Mouse (Mus musculus): ENCODE data around the gene Lhx1. TPM values are rescaled to one million over a fixed set of nuclear protein-coding genes. Genes with fewer than 3 reads are reported as not detected.

Lhx1 gene
- total RNA-seq, 1 experiment from 2014 or later, result 5.1 TPM

DNA sequence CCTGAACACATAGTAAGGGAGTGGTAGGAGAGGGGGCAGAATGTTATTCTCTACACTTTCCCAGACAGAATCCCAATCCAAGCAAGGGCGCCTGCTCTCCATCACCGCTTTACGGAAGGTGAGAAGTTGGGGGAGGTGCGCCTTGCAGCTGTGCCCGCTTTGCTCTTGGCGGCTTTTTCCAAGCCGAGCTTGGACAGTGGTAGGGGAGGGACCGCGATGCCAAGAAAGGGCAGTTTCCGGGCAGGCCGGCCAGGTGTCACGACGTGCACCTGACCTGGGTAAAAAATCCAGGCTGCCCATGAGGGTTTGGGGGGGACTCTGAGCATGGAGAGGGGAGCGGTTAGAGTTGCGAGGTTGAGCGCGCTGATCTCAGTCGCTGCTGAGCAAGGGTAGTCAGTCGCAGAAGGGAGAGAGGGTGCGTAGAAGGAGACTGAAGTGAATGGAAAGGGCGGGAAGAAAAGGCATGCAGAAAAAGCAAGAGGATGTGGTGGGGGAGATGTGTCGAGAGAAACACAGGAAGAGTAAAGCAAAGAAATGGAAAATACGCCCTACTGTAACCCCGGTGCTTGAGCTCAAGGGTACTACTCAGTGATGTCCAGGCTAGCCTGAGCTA, 3.9 kb upstream of the Lhx1 start:
- ATAC-seq (ENCODE audit: extremely low read depth, insufficient number of reproducible peaks, low FRiP score, poor library complexity, severe bottlenecking), result no peak

DNA sequence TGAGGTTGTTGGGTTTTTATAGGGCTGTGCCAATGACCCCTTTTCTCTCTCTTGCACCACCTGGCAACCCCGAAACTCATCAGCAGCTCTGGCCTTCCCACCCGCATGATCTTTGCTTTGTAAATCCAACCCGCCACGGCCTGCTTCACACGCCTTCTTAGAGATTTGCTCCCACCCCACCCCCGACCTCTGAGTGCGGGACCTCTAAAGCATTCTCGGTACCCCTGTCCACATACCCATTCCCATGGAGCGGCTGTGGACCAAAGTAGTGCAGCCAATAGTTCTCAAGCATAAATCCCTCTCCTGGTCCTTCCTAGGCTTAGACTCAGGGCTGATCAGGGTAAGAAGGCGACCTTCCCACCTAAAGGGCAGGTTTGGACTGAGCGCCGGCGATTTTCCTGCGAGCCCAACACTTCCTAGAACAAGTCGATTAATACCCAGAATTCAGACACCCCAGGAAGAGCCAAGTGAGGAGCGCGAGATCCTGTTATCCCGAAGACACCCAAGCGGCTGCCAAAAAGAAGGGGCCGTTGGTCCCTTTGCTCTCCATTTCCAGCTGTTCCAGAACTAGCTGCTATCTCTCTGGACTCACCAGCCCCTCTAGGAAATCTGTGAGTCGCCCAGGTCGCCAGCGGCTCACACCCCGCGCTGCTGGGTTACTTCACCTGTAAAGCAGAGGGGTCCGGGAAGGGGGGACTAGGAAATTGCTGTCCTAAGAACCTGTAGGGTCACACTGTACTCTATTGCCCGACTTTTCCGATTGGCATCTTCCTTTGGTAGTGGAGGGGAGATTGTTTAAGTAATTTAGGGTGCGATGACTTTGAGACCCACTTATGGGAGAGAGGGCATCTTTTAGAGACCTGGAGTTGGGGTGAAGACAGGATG, 1.9 kb upstream of the Lhx1 start:
- no peak for ATAC-seq (ENCODE audit: extremely low read depth, insufficient number of reproducible peaks, low FRiP score, poor library complexity, severe bottlenecking)

DNA sequence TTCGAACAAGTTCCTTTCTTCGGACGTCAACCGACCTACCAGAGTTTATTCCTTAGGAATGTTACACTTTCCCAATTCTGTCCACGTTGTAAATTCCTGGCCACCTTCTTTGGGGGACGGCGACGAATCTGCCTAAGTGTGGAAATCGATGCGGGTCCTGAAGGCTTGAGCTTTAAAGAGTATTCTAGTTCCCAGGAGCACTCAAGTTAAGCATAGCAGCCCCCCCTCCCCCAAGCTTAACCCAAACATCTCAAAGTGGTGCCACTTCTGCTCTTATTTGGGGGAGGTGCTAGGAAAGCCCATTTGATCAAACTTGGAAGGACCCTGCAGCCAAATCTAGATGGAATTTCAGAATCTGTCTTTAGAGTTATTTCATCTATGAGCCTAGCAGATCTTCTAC, 1.1 kb upstream of the Lhx1 start:
- no peak for ATAC-seq (ENCODE audit: extremely low read depth, insufficient number of reproducible peaks, low FRiP score, poor library complexity, severe bottlenecking)

DNA sequence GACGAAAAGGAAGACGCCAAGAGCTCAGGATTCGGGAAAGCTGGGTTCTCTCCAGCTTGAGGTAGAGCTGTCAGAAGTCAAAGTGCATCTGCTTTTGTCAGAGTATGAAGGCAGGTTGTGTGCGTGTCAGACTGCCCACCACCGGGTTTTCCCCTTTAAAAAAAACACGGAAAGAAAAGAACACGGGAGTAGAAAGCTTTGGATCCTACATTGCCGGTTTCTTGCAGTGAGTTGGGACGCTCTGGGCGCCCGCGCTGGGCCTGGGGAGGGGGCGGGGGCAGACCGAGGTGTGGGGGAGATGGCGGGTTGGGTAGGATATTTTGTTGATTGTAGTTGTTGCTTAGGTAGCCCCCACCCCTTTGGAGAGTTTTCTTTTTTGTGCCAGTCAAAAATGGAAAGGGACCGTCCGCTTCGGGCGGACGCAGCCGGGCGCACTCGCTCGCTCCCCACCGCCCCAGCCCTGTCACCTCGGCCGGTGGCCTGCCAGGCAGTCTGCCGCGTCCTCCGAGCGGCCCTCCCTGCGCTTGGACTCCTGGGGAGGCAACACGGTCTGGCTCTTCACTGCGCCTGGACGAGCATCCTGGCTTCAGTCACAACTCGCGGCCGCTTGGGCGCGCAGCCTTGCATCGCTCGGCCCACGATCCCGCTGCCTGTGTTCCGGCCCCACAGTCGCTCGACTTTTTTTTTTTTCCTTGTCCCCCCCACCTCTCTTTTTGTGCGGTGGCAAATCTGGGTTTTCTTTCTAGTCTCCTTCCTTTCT, 644 bp downstream of the Lhx1 start:
- no peak for ATAC-seq (ENCODE audit: extremely low read depth, insufficient number of reproducible peaks, low FRiP score, poor library complexity, severe bottlenecking)

DNA sequence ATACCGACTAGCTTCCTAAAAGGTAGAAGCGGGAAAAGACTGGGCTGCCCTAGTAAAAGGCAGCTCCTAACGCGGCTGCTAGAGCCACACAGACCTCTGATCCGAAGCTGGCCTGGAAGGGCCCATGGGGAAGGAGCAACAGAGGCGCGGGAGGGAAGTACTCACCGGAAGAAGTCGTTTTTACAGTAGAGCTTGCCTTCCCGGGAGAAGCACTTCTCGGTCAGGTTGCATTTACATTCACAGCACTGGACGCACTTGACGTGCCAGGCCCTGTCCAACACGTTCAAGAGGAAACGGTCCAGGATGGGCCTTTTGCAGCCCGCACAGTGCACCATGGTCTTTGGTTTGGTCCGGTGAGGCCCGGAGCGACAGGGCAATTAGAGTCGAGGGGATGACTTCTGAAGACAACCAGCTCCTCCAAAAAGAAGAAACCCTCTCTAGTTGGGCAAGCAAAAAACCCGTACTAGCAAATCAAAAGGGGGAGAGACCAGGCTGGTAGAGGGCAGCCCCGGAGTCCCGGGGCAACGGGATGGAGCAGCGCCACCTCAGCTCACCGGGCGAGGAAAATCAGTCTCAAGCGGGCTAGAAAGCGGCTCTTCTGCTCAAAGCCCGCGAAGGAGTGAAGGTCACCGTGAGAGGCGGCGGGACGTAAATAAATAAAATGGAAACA, 1.4 kb downstream of the Lhx1 start:
- ATAC-seq (ENCODE audit: extremely low read depth, insufficient number of reproducible peaks, low FRiP score, poor library complexity, severe bottlenecking), result no peak

DNA sequence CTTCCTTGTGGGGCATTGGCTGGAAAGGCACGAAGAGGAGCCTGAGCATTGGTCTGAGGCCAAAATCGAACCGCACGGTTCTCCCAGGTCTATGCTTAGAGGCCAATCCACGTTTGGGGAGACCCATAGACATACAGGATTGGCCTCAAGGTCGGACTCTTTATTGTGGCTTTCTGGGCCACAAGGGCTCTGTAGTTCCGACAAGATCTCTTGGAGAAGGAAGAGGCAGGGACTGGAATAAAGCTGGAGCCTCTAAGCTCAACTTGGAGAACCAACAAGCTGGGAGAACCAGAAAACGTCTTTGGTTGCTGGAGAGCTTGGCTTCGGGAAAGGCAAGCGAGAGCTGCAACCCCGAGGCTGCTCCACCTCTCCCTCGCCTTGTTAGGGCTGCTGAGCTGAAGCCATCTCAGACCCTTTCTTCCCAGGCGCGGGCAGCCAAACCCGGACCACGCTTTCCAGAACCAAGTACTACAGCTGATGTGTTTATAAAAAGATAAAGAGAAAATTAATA, 2.0 kb downstream of the Lhx1 start:
- no peak for ATAC-seq (ENCODE audit: extremely low read depth, insufficient number of reproducible peaks, low FRiP score, poor library complexity, severe bottlenecking)

DNA sequence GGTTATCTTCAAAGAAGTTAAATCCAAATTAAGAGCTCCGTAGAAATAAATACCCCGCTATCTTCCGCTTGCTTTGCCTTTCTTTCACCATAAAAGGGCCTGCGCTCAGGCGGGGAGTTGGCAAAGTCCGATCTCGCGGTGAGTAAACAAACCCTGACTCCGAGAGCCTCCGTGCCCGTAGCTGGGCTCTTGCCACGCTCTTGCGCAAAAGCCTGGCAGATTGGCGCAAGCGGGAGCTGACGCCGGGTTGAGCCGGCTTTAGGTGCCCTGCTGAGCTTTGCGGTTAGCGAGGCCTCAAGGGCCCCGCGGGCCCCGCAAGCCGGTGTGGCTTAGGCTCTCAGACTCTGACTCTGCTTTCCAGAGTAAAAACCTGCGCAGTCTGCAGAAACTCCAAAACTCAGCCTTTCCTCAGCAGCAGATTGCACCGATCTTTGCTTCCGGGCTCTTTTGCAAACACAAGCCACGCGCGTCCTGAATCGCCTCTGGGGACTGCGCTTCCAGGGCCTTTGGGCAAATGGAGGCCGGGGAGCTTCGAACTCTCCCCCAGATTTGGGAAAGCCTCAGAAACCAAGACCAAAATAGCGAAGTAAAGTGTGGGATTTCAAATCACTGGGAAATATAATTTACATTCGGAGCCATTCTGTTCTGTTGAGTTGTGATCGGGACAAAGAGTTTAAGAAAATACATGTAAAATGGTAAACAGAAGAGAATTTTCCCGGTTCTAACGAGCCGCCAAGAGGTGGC, 2.6 kb downstream of the Lhx1 start:
- ATAC-seq (ENCODE audit: extremely low read depth, insufficient number of reproducible peaks, low FRiP score, poor library complexity, severe bottlenecking), result peak; percentile 47; the same call in 1 of the 2 replicates

DNA sequence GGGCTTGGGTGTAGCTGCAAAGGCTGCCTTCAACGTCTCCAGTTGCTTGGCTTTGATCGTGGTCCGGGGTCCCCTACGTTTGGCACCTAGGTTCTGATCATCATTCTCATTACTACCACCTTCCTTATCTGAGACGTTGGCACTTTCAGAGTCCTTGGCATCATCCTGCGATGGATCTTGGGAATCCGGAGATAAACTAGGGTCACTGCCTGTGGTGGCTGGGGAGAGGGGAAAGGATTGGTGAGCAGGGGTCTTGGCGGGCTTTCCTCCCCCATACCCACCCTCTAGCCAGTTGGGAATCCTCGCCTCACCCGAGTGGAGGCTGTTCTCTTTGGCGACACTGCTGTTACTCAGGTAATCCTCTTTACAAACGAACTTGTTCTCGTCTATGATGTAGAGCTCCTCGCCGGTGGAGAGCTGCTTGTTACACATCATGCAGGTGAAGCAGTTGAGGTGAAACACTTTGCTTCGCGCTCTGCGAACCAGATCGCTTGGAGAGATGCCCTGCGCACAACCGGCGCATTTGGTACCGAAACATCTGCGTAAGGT, 3.5 kb downstream of the Lhx1 start:
- ATAC-seq (ENCODE audit: extremely low read depth, insufficient number of reproducible peaks, low FRiP score, poor library complexity, severe bottlenecking), result no peak

DNA sequence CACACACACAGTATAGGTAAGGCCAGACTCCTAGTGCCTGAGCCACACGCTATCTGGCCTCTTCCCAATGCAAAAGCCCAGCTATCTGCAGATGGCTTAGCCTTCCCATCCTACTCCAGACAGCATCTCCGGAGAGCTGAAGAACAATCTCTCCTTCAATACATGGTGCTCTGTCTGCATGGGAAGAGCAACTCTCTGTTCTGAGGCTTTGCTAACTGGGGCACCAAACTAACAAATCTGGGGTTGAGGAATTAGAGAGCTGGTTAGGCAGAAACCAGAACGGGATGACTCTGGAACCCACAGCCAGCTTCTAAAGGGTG, 4.3 kb downstream of the Lhx1 start:
- no peak for ATAC-seq (ENCODE audit: extremely low read depth, insufficient number of reproducible peaks, low FRiP score, poor library complexity, severe bottlenecking)

DNA sequence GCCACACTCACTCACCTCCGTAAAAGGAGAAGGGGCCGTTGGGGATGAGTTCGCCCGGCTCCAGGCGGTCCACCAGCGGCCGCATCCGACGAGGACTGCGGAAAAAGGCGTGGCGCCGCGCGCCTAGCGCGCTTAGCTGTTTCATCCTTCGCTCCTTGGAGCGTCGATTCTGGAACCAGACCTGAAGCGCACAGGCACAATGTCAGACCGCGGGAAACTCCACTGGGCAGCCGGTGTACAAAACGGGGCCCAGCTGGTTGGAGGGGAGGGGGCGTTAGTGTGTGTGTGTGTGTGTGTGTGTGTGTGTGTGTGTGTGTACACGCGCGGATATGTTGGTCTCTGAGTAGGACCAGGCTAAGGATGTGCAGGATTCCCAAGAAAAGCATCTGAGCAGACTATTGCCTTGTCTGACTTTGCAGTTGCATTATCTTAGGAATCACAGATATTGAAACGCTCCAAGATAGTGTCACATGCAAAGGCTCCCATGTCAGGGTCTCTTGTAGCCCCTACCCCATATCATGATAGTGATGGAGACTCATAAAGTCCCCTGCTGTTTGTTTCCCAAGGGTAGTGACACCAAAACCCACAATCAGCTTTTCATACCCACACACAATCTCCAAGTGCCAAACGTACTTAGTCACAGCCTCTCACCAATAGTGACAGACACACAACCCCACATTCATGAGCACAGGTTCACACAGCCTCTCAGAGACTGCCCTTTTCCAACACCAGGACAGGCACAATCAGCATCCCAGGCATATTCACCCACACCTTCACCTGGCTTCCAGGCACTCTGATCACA, 4.9 kb downstream of the Lhx1 start:
- no peak for ATAC-seq (ENCODE audit: extremely low read depth, insufficient number of reproducible peaks, low FRiP score, poor library complexity, severe bottlenecking)

DNA sequence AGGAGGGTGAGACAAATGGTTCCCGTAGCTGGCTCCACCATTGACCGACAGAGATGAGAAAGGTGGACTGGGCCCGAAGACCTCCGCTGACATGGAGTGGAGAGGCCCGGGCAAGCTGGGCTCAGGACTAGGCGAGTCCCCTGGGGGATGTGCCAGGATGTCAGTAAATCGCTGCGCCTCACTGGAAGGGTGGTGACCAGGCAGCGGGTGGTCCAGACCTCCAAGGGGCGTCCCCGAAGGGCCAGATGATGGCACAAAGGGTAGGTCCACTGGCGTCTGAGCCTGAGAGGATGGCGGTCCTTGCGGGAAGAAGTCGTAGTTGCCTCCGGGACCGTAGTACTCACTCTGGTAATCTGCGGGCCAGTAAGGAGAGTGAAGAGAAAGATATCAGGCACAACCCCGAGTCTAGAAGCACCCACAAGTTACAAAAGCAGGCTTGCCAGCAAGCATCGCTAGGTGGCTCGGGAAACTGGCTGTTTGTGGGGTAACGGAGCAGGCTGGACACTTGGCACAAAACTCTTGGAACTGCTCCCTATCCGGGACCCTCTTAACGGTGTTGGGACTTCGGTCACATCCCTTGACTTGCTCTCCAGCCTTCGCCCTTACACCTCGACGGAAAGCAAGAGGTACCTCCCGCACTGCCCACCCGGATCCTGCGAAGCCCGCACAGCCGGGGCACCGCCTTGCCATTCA, 5.6 kb downstream of the Lhx1 start:
- no peak for ATAC-seq (ENCODE audit: extremely low read depth, insufficient number of reproducible peaks, low FRiP score, poor library complexity, severe bottlenecking)

DNA sequence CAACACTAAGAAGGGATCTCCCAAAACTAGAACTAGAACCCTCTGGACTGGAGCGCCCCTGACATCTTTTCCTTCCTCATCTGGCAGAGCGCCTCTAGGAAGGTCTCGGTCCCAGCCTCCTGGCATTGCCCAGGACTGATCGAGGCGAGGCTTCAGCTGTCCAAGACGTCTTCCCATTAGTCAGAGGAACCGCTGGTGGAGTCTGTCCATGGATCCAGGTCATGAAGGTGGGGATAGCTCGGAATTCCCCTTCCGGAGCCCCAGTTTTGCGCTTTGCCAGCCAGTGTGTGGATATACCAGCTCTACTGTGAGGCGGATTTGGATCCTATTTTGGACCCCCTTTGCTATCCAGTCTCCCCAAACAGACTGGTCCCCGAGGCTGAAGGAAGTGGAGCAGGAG, 6.3 kb downstream of the Lhx1 start:
- ATAC-seq (ENCODE audit: extremely low read depth, insufficient number of reproducible peaks, low FRiP score, poor library complexity, severe bottlenecking), result no peak

DNA sequence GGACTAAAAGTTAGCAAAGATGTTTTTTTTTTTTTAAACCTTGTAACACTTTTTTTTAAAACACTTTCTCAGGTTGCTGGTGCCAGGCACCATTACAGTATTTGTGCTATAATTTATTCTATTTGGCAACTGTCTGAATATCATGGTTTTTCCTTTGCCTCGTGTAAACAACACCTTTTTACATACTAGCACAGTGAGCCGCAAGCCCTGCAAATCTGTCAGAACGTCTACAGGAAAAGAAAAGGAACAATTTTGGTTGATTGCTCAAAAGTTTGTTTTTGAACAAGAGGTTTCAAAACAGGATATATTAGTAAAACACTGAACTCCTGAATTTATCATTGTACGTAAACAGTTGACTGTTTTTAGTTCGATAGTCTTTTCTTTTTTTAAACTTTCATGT, 7.1 kb downstream of the Lhx1 start:
- ATAC-seq (ENCODE audit: extremely low read depth, insufficient number of reproducible peaks, low FRiP score, poor library complexity, severe bottlenecking), result no peak

DNA sequence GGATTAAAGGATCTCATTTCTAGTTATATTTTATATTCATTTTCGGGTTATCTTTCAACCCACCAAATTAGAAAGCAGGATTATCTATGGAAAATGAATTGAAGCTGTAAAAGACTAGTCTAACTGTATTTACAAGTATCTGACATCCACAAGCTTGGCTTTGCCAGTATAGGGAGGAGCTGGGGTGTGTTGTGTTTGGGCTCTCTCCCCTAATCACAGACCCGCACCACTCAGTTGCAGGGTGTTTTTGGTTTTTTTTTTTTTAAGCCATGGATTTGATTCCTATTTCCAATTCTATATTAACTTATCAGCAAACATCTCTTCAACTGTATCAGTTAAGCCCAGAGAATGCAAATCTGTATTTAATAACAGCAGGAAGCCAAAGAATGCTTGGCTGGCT, 7.9 kb downstream of the Lhx1 start:
- ATAC-seq (ENCODE audit: extremely low read depth, insufficient number of reproducible peaks, low FRiP score, poor library complexity, severe bottlenecking), result no peak

DNA sequence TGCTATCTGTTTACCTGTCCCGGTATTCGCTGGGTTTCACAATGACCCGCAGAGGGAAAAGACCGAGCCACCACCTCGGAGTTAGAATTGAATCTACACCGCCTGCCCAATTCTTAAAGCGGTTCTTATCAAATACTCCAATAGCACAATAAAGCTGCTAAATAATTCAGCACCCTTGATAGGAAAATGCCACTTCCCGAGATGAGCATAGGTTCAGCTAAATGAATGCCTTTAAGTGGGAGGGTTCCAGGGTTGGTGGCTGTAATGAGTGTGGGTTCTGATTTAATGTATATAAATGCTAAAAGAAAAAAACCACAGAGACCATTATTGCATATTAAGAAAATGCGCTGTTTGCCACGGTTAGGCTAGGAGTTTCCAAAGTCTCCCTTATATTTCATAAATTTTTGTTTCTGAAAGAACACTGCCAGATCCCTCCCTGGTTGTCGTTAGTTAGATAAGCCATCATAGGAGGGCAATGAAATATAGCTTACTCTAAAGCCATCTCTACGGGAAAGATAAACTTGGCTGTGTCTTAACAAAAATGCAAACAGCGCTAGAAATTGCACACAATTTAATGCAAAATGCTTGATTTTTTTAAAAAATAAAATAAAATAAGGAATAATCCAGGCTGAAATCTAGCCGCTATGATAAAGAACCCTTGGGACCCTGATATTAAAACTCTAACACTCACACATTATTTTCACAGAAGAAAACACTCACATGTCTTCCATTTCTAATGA, 8.7 kb downstream of the Lhx1 start:
- ATAC-seq (ENCODE audit: extremely low read depth, insufficient number of reproducible peaks, low FRiP score, poor library complexity, severe bottlenecking), result no peak
